Mouse (Mus musculus) embryonic facial prominence, embryonic 14.5 days (tissue): Measurements from ENCODE around the gene Hoxd12. TPM values are rescaled to one million over a fixed set of nuclear protein-coding genes. Genes with fewer than 3 reads are reported as not detected.

ENCODE experiments used
- ATAC-seq: fragments of 200-750 bp; cut with Nextera tagmentation; 2 replicates; pipeline ENCODE4 v1.8.0; 2017; ENCODE audit warnings: low read depth, moderate number of reproducible peaks, moderate TSS enrichment
- DNase-seq: peaks from one replicate; pipeline ENCODE4 v3.0.0-alpha.2; 2015; ENCODE audit warnings: low spot score
- H3K27ac ChIP-seq: fragments of 300-500 bp; sonication (generic); replicated peaks from 2 replicates; pipeline ENCODE4 v1.5.1; 2014; ENCODE audit warnings: low read depth, mild to moderate bottlenecking, low read length, moderate library complexity
- H3K27me3 ChIP-seq: fragments of 300-500 bp; sonication (generic); replicated peaks from 2 replicates; pipeline ENCODE4 v1.6.1; 2014; ENCODE audit warnings: low read length; ENCODE audit not compliant: control insufficient read depth, insufficient read depth
- H3K36me3 ChIP-seq: fragments of 300-500 bp; sonication (generic); 2 replicates; pipeline ENCODE4 v1.6.1; 2014; ENCODE audit warnings: low read length, mixed read lengths; ENCODE audit not compliant: control insufficient read depth, insufficient read depth
- H3K4me1 ChIP-seq: fragments of 300-500 bp; sonication (generic); 2 replicates; pipeline ENCODE4 v1.6.1; 2014; ENCODE audit warnings: antibody characterized with exemption, low read length; ENCODE audit not compliant: control insufficient read depth, insufficient read depth
- H3K4me2 ChIP-seq: fragments of 300-500 bp; sonication (generic); 2 replicates; pipeline ENCODE4 v1.6.1; 2014; ENCODE audit warnings: low read depth, mild to moderate bottlenecking, low read length, moderate library complexity, mixed read lengths
- H3K4me3 ChIP-seq: fragments of 300-500 bp; sonication (generic); 2 replicates; pipeline ENCODE4 v1.5.1; 2014; ENCODE audit warnings: low read depth, mild to moderate bottlenecking, low read length
- H3K9ac ChIP-seq: fragments of 300-500 bp; sonication (generic); 2 replicates; pipeline ENCODE4 v1.6.1; 2014; ENCODE audit warnings: low read depth, mild to moderate bottlenecking, low read length, moderate library complexity, mixed read lengths
- H3K9me3 ChIP-seq: fragments of 300-500 bp; sonication (generic); 2 replicates; pipeline ENCODE4 v1.6.1; 2016; ENCODE audit warnings: low read length; ENCODE audit not compliant: control insufficient read depth
- WGBS: fragments of 180-500 bp; shearing (Covaris S2); extraction: QIAGEN DNeasy Blood & Tissue Kit; methylation state at CpG from one replicate; pipeline ENCODE4 v1.1.7; 2014; 5-methylcytosine and 5-hydroxymethylcytosine counted together
- polyA plus RNA-seq: library from polyadenylated mRNA; unstranded; fragments of >200 nt; fragmentation: Nextera tagmentation; extraction: Ambion mirVana; gene quantifications from 2 replicates; pipeline ENCODE4 v1.2.1, GENCODE M21; 2014

Gene Hoxd12
- polyA plus RNA-seq, 1 experiment from 2014 or later: not detected

- WGBS: 10% methylated on average over 4 of the region's 4 CpGs
- no peak overlapping the region for H3K9ac ChIP-seq
- no peak overlapping the region for H3K4me2 ChIP-seq
- H3K27me3 ChIP-seq: peaks cover 97% of the 10 kb centered on the region
- H3K36me3 ChIP-seq: no peaks in the 10 kb centered on the region
- H3K4me3 ChIP-seq: no peak overlapping the region
- no peaks in the 10 kb centered on the region for H3K9me3 ChIP-seq
- DNase-seq: no peak
- no peak for ATAC-seq
- H3K4me1 ChIP-seq: peaks cover 12% of the 10 kb centered on the region; the same call in 1 of the 2 replicates
- no peak overlapping the region for H3K27ac ChIP-seq
These were observed 33.9 kb downstream of the Hoxd12 start for GRCm38 (mm10) chr2:74708676-74709075.

- Histone ChIP-seq H3K36me3 (no peaks in the 10 kb centered on the region), H3K27me3 (peaks cover 97% of the 10 kb centered on the region), H3K4me3 (no peak overlapping the region), H3K27ac (no peak overlapping the region), H3K9ac (no peak overlapping the region), H3K4me2 (no peak overlapping the region), H3K9me3 (no peaks in the 10 kb centered on the region), H3K4me1 (peaks cover 9% of the 10 kb centered on the region; the same call in 1 of the 2 replicates)
- DNase-seq (no peak), ATAC-seq (no peak)
- WGBS: 5% methylated on average over 5 of the region's 5 CpGs
These were observed 34.9 kb downstream of the Hoxd12 start for GRCm38 (mm10) chr2:74709465-74710419.

- Histone ChIP-seq H3K9me3 (no peaks in the 10 kb centered on the region), H3K4me3 (peak overlapping the region; percentile 42; the same call in 1 of the 2 replicates), H3K4me1 (peaks cover 2% of the 10 kb centered on the region; the same call in 1 of the 2 replicates), H3K36me3 (no peaks in the 10 kb centered on the region), H3K9ac (no peak overlapping the region), H3K27ac (no peak overlapping the region), H3K4me2 (peak overlapping the region; percentile 21), H3K27me3 (peaks cover 99% of the 10 kb centered on the region)
- no peak for DNase-seq
- no peak for ATAC-seq
- 2% methylated on average over 16 of the region's 16 CpGs for WGBS
These were observed 36.2 kb downstream of the Hoxd12 start for GRCm38 (mm10) chr2:74710929-74711543.

- H3K4me1 ChIP-seq: peaks cover 2% of the 10 kb centered on the region; the same call in 1 of the 2 replicates
- H3K27me3 ChIP-seq: peaks cover 99% of the 10 kb centered on the region
- H3K9me3 ChIP-seq: no peaks in the 10 kb centered on the region
- H3K36me3 ChIP-seq: no peaks in the 10 kb centered on the region
- 1% methylated on average over 48 of the region's 65 CpGs for WGBS
- ATAC-seq (no peak), DNase-seq (no peak)
- H3K9ac ChIP-seq: peak within 1 kb of the TSS; percentile 51
- peak within 1 kb of the TSS; percentile 53 for H3K4me2 ChIP-seq
- 0 out of 2 replicates have a peak within 1 kb of the TSS, but pooled peaks have one; percentile 13 for H3K27ac ChIP-seq
- peak within 1 kb of the TSS; percentile 42 for H3K4me3 ChIP-seq
These were observed 37.2 kb downstream of the Hoxd12 start, which contains the start of the genes Hoxd3 and Hoxd4 for GRCm38 (mm10) chr2:74711721-74712621. Hoxd3 (plus strand) TSS chr2:74711927. Hoxd4 (plus strand) TSS chr2:74711929.

- H3K4me1 ChIP-seq: peaks cover 2% of the 10 kb centered on the region; the same call in 1 of the 2 replicates
- H3K9ac ChIP-seq: no peak overlapping the region
- no peak overlapping the region for H3K4me3 ChIP-seq
- WGBS: 7% methylated on average over 19 of the region's 19 CpGs
- H3K27ac ChIP-seq: no peak overlapping the region
- peaks cover 100% of the 10 kb centered on the region for H3K27me3 ChIP-seq
- peak overlapping the region; percentile 18; the same call in 1 of the 2 replicates for H3K4me2 ChIP-seq
- no peak for DNase-seq
- H3K36me3 ChIP-seq: no peaks in the 10 kb centered on the region
- H3K9me3 ChIP-seq: no peaks in the 10 kb centered on the region
- ATAC-seq: no peak
These were observed 38.7 kb downstream of the Hoxd12 start for GRCm38 (mm10) chr2:74713239-74714150.

- H3K36me3 ChIP-seq: no peaks in the 10 kb centered on the region
- no peak for DNase-seq
- no peak overlapping the region for H3K4me3 ChIP-seq
- peaks cover 100% of the 10 kb centered on the region for H3K27me3 ChIP-seq
- H3K4me2 ChIP-seq: peak overlapping the region; percentile 18; the same call in 1 of the 2 replicates
- no peaks in the 10 kb centered on the region for H3K9me3 ChIP-seq
- H3K9ac ChIP-seq: no peak overlapping the region
- ATAC-seq: no peak
- peaks cover 2% of the 10 kb centered on the region; the same call in 1 of the 2 replicates for H3K4me1 ChIP-seq
- 5% methylated on average over 18 of the region's 18 CpGs for WGBS
- H3K27ac ChIP-seq: no peak overlapping the region; the same call in 1 of the 2 replicates
These were observed 39.5 kb downstream of the Hoxd12 start for GRCm38 (mm10) chr2:74714156-74714789.

- H3K4me3 ChIP-seq: no peak overlapping the region
- peaks cover 100% of the 10 kb centered on the region for H3K27me3 ChIP-seq
- peak overlapping the region; percentile 18; the same call in 1 of the 2 replicates for H3K4me2 ChIP-seq
- WGBS: 2% methylated on average over 14 of the region's 14 CpGs
- H3K27ac ChIP-seq: no peak overlapping the region
- peaks cover 2% of the 10 kb centered on the region; the same call in 1 of the 2 replicates for H3K4me1 ChIP-seq
- no peaks in the 10 kb centered on the region for H3K9me3 ChIP-seq
- DNase-seq: no peak
- no peak for ATAC-seq
- no peak overlapping the region for H3K9ac ChIP-seq
- H3K36me3 ChIP-seq: no peaks in the 10 kb centered on the region
These were observed 40.1 kb downstream of the Hoxd12 start for GRCm38 (mm10) chr2:74714881-74715280.
